Mouse (Mus musculus) heart, postnatal 14 days (tissue): ENCODE data around the gene Rnf168. TPM values are rescaled to one million over a fixed set of nuclear protein-coding genes. Genes with fewer than 3 reads are reported as not detected.
A peak's percentile ranks its signal among the peaks of the same experiment; 100 is the strongest.

Source experiments
- DNase-seq, 2 experiments: peaks; one replicate each; pipeline ENCODE4 v3.0.0; 2021 to 2022
- intact Hi-C: fragments of 180-260 bp; cut with DNase I; formaldehyde crosslinking; loops from one replicate; pipeline ENCODE4 v1.15.1; 2025
- microRNA-seq, 2 experiments: library from miRNA; unstranded; fragments of <30 nt; microRNA quantifications; one replicate each; pipeline ENCODE4 v1.2.0; 2021 to 2022
- total RNA-seq, 2 experiments: library from RNA; stranded (reverse); gene quantifications; 2 replicates each; pipeline ENCODE4 v1.2.3; 2021

Rnf168 gene
- total RNA-seq, 2 experiments from 2014 or later, result 15.2 to 15.7 TPM

- intact Hi-C loops, result no loop called here
Observed at GRCm38 (mm10) chr16:32311970-32312369, 34.7 kb downstream of the Rnf168 start.

GRCm38 (mm10) chr16:32312386-32312785 lies 35.1 kb downstream of the Rnf168 start:
- DNase-seq, result no peak
- intact Hi-C loops, result no loop called here

More at GRCm38 (mm10) chr16:32311970-32312369, 34.7 kb downstream of the Rnf168 start:
- no peak for DNase-seq

GRCm38 (mm10) chr16:32312859-32313258 lies 35.6 kb downstream of the Rnf168 start:
- intact Hi-C loops, result no loop called here
- no peak for DNase-seq

- intact Hi-C loops, result no loop called here
- no peak for DNase-seq
Observed at GRCm38 (mm10) chr16:32316601-32317000, 39.3 kb downstream of the Rnf168 start.

GRCm38 (mm10) chr16:32323953-32324352 lies 46.7 kb downstream of the Rnf168 start:
- intact Hi-C loops, result no loop called here
- DNase-seq, result no peak

- intact Hi-C loops, result loop anchor here (5.0 kb wide), 1 partner anchor 101 kb away; the partner anchor contains the start of gene Pcyt1a
- DNase-seq, result no peak
Observed at GRCm38 (mm10) chr16:32330876-32331670, 53.8 kb downstream of the Rnf168 start.

GRCm38 (mm10) chr16:32332040-32332555 lies 54.8 kb downstream of the Rnf168 start, which contains the start of gene Ubxn7:
Gene Ubxn7 (plus strand): TSS chr16:32332257.
- peak; percentile 99 for DNase-seq
- intact Hi-C loops, result loop anchor here (5.0 kb wide), 1 partner anchor 100 kb away; the partner anchor contains the start of gene Pcyt1a

GRCm38 (mm10) chr16:32332556-32333511 lies 55.6 kb downstream of the Rnf168 start:
- intact Hi-C loops, result loop anchor here (5.0 kb wide), 1 partner anchor 99 kb away; the partner anchor contains the start of gene Pcyt1a
- peak; percentile 35 to 55 for DNase-seq

- no peak for DNase-seq
- intact Hi-C loops, result no loop called here
Observed at GRCm38 (mm10) chr16:32335146-32335545, 57.9 kb downstream of the Rnf168 start.

- intact Hi-C loops, result no loop called here
- no peak for DNase-seq
Observed at GRCm38 (mm10) chr16:32336026-32336780, 58.9 kb downstream of the Rnf168 start.

GRCm38 (mm10) chr16:32337001-32337400 lies 59.7 kb downstream of the Rnf168 start:
- no peak for DNase-seq
- intact Hi-C loops, result no loop called here

GRCm38 (mm10) chr16:32340451-32340850 lies 63.2 kb downstream of the Rnf168 start:
- intact Hi-C loops, result no loop called here
- DNase-seq, result no peak

- intact Hi-C loops, result no loop called here
- DNase-seq, result no peak
Observed at GRCm38 (mm10) chr16:32345521-32345920, 68.3 kb downstream of the Rnf168 start.

- intact Hi-C loops, result no loop called here
- DNase-seq, result no peak
Observed at GRCm38 (mm10) chr16:32350776-32351175, 73.5 kb downstream of the Rnf168 start.

Small RNA genes lying within 50 kb of the gene (microRNA-seq; reads per million reads assigned to microRNA genes)
- 0 reads per million in 2 experiments for gene Mir1946a

Other genes with a start within 250 kb of the Rnf168 start
- gene Pak2, start 198.1 kb upstream of the Rnf168 start, total RNA-seq, result 10 to 100 TPM; 31.9 to 32.9 TPM
- gene Pigx, start 177.7 kb upstream of the Rnf168 start, total RNA-seq, result 10 to 100 TPM; 18.8 to 24.5 TPM
- 10 to 100 TPM in 1 of 2 experiments, 1 to 10 TPM in 1; 8.9 to 10.2 TPM for gene Cep19, start 177.7 kb upstream of the Rnf168 start, total RNA-seq
- gene Nrros, start 111.9 kb upstream of the Rnf168 start, total RNA-seq, result 1 to 10 TPM; 5.8 to 7.3 TPM
- not detected for gene Bex6, start 97.6 kb upstream of the Rnf168 start, total RNA-seq
- gene Fbxo45, start 30.3 kb upstream of the Rnf168 start, total RNA-seq, result 10 to 100 TPM; 12.9 to 13.3 TPM
- 1 to 10 TPM; 6.8 to 7.6 TPM for gene Wdr53, start 30.2 kb upstream of the Rnf168 start, total RNA-seq
- gene Smco1, start 6.0 kb upstream of the Rnf168 start, total RNA-seq, result 10 to 100 TPM; 19.6 to 23.1 TPM
- gene Ubxn7, start 54.8 kb downstream of the Rnf168 start, total RNA-seq, result 10 to 100 TPM; 35.4 to 39.2 TPM
- not detected for gene Tm4sf19, start 123.0 kb downstream of the Rnf168 start, total RNA-seq
- 1 to 10 TPM; 5.7 to 6.0 TPM for gene Tctex1d2, start 142.2 kb downstream of the Rnf168 start, total RNA-seq
- gene Pcyt1a, start 153.5 kb downstream of the Rnf168 start, total RNA-seq, result 100 to 1,000 TPM; 106 to 108 TPM
- gene Slc51a, start 210.4 kb downstream of the Rnf168 start, total RNA-seq, result 1 to 10 TPM; 2.3 TPM
- not detected for gene Zdhhc19, start 218.8 kb downstream of the Rnf168 start, total RNA-seq